Mouse (Mus musculus): ENCODE measurements around the gene Lelp1.

Lelp1 gene

GRCm38 (mm10) chr3:92142644-92143043 is at the start of gene Lelp1:
Lelp1 (minus strand) TSS chr3:92142744.
- DNase-seq (ENCODE audit: extremely low read depth, insufficient read length, low spot score), result no peak

GRCm38 (mm10) chr3:92176880-92177279 is 34.3 kb upstream of the Lelp1 start:
- no peak for DNase-seq (ENCODE audit: extremely low read depth, insufficient read length, low spot score)

GRCm38 (mm10) chr3:92169847-92170246 is 27.3 kb upstream of the Lelp1 start:
- no peak for DNase-seq (ENCODE audit: extremely low read depth, insufficient read length, low spot score)

- no peak for DNase-seq (ENCODE audit: extremely low read depth, insufficient read length, low spot score)
Measured at GRCm38 (mm10) chr3:92153322-92153721, 10.8 kb upstream of the Lelp1 start.

GRCm38 (mm10) chr3:92150631-92151277 is 8.2 kb upstream of the Lelp1 start:
- peak; percentile 19 for DNase-seq (ENCODE audit: extremely low read depth, insufficient read length, low spot score)

- DNase-seq (ENCODE audit: extremely low read depth, insufficient read length, low spot score), result no peak
Measured at GRCm38 (mm10) chr3:92147913-92148312, 5.4 kb upstream of the Lelp1 start.

- DNase-seq (ENCODE audit: extremely low read depth, insufficient read length, low spot score), result no peak
Measured at GRCm38 (mm10) chr3:92147420-92147819, 4.9 kb upstream of the Lelp1 start.

GRCm38 (mm10) chr3:92123847-92124246 is 18.7 kb downstream of the Lelp1 start, which contains the start of gene Prr9:
Prr9 (minus strand) TSS chr3:92123947.
- no peak for DNase-seq (ENCODE audit: extremely low read depth, insufficient read length, low spot score)

- DNase-seq (ENCODE audit: extremely low read depth, insufficient read length, low spot score), result no peak
Measured at GRCm38 (mm10) chr3:92120902-92121301, 21.6 kb downstream of the Lelp1 start.

- DNase-seq (ENCODE audit: extremely low read depth, insufficient read length, low spot score), result no peak
Measured at GRCm38 (mm10) chr3:92117930-92118329, 24.6 kb downstream of the Lelp1 start.

GRCm38 (mm10) chr3:92111526-92111925 is 31.0 kb downstream of the Lelp1 start:
- no peak for DNase-seq (ENCODE audit: extremely low read depth, insufficient read length, low spot score)

GRCm38 (mm10) chr3:92110790-92111189 is 31.8 kb downstream of the Lelp1 start:
- no peak for DNase-seq (ENCODE audit: extremely low read depth, insufficient read length, low spot score)

- no peak for DNase-seq (ENCODE audit: extremely low read depth, insufficient read length, low spot score)
Measured at GRCm38 (mm10) chr3:92106582-92106981, 36.0 kb downstream of the Lelp1 start.
